In genomic region chr3:83099651-83100050, GRCm38 (mm10) we compare ENCODE assay signal across 23 mouse cellular contexts. TPM values are rescaled to one million over a fixed set of nuclear protein-coding genes. Genes with fewer than 3 reads are reported as not detected.
DNase-seq lines count a peak whose midpoint lies in the region; ATAC-seq and TF ChIP-seq lines count a peak whose summit lies in the region.
"Had no signal": no experiment of that assay in that cellular context is flagged by ENCODE, and none has a peak within 500 bp of the region (broad histone marks: within the 10 kb centered on the region; RNA-seq: fewer than 3 reads in every experiment).

No protein-coding gene starts in this region.

- DNase-seq in brain, embryonic 14.5 days (ENCODE audit: low read depth): peak; percentile 19
- no peak for DNase-seq in forebrain, postnatal 0 days
- DNase-seq in heart, embryonic 10.5 days (ENCODE audit: low spot score): no peak
- no peak for DNase-seq in kidney, postnatal 4 days
- DNase-seq in frontal cortex, postnatal 14 days (ENCODE audit: low spot score in 2 of 2): no peak
- DNase-seq in urinary bladder, postnatal 36 days (ENCODE audit: low spot score in 2 of 2): no peak
- DNase-seq: adrenal gland, adult 8-10 months; cerebellum, adult 9-10 months; gastrocnemius, postnatal 25 days; heart, postnatal 10 days; kidney, adult 2 months; kidney, postnatal 10 days; layer of hippocampus, postnatal 36 days; liver; lung, postnatal 10 days; right cerebral cortex, adult 18-20 months had no signal

- H3K27ac ChIP-seq in forebrain, postnatal 0 days (ENCODE audit: low read depth, low read length): peak overlapping the region; percentile 90; the same call in 1 of the 2 replicates
- no peak overlapping the region for H3K27ac ChIP-seq in hindbrain, embryonic 16.5 days (ENCODE audit: low read depth, low read length)
- peak overlapping the region; percentile 81 for H3K27ac ChIP-seq in midbrain, embryonic 15.5 days
- H3K27ac ChIP-seq in heart, embryonic 10.5 days: no peak overlapping the region
- H3K27ac ChIP-seq: embryonic facial prominence, embryonic 13.5 days; layer of hippocampus, adult 2 months had no signal

- H3K4me1 ChIP-seq in forebrain, postnatal 0 days (ENCODE audit: insufficient read depth): peaks cover 23% of the 10 kb centered on the region
- H3K4me1 ChIP-seq in hindbrain, embryonic 16.5 days (ENCODE audit: control insufficient read depth, insufficient read depth, low read depth, low read length): peaks cover 14% of the 10 kb centered on the region
- H3K4me1 ChIP-seq in midbrain, embryonic 15.5 days: peaks cover 28% of the 10 kb centered on the region
- H3K4me1 ChIP-seq in heart, embryonic 10.5 days: peaks cover 7% of the 10 kb centered on the region; the same call in 1 of the 2 replicates

- ATAC-seq in forebrain, postnatal 0 days: no peak
- peak; percentile 58; the same call in 1 of the 2 replicates for ATAC-seq in hindbrain, embryonic 16.5 days
- ATAC-seq in midbrain, embryonic 15.5 days (replicated peaks): peak; percentile 62; the same call in 1 of the 2 replicates

- H3K4me3 ChIP-seq in forebrain, postnatal 0 days (ENCODE audit: low read depth, low read length): no peak overlapping the region
- H3K4me3 ChIP-seq in hindbrain, embryonic 16.5 days (ENCODE audit: low read length): no peak overlapping the region
- no peak overlapping the region for H3K4me3 ChIP-seq in midbrain, embryonic 15.5 days
- no peak overlapping the region for H3K4me3 ChIP-seq in heart, embryonic 10.5 days
- H3K4me3 ChIP-seq: embryonic facial prominence, embryonic 13.5 days had no signal

- no peak overlapping the region for H3K4me2 ChIP-seq in forebrain, postnatal 0 days (ENCODE audit: low read depth)
- H3K4me2 ChIP-seq in hindbrain, embryonic 16.5 days (ENCODE audit: low read length): no peak overlapping the region
- no peak overlapping the region for H3K4me2 ChIP-seq in midbrain, embryonic 15.5 days

- H3K9ac ChIP-seq in forebrain, postnatal 0 days: no peak overlapping the region
- H3K9ac ChIP-seq in hindbrain, embryonic 16.5 days (ENCODE audit: low read depth, low read length): no peak overlapping the region
- peak overlapping the region; percentile 33; the same call in 1 of the 2 replicates for H3K9ac ChIP-seq in midbrain, embryonic 15.5 days

- no peaks in the 10 kb centered on the region for H3K36me3 ChIP-seq in forebrain, postnatal 0 days (ENCODE audit: insufficient read depth)
- H3K36me3 ChIP-seq in hindbrain, embryonic 16.5 days (ENCODE audit: control insufficient read depth, insufficient read depth, low read length): no peaks in the 10 kb centered on the region
- H3K36me3 ChIP-seq in midbrain, embryonic 15.5 days (replicated peaks): no peaks in the 10 kb centered on the region
- no peaks in the 10 kb centered on the region for H3K36me3 ChIP-seq in heart, embryonic 10.5 days
- H3K36me3 ChIP-seq: embryonic facial prominence, embryonic 13.5 days had no signal

- H3K27me3 ChIP-seq in forebrain, postnatal 0 days (ENCODE audit: insufficient read depth, low read length): no peaks in the 10 kb centered on the region
- H3K27me3 ChIP-seq in hindbrain, embryonic 16.5 days (replicated peaks; ENCODE audit: control insufficient read depth, insufficient read depth, low read length): 0 out of 2 replicates have a peak, but pooled peaks cover 2% of the 10 kb centered on the region
- no peaks in the 10 kb centered on the region for H3K27me3 ChIP-seq in midbrain, embryonic 15.5 days (replicated peaks)
- H3K27me3 ChIP-seq in heart, embryonic 10.5 days (ENCODE audit: insufficient read depth, poor library complexity, severe bottlenecking): no peaks in the 10 kb centered on the region

- no peak for TF ChIP-seq POLR2A in brain, embryonic 14.5 days (IDR thresholded peaks at IDR 0.05; ENCODE audit: borderline replicate concordance, extremely low read depth, insufficient read depth, insufficient read length, poor library complexity, severe bottlenecking)

- no peak for TF ChIP-seq CTCF in brain, embryonic 14.5 days (IDR thresholded peaks at IDR 0.05; ENCODE audit: borderline replicate concordance, extremely low read depth, insufficient read depth, insufficient read length)
- TF ChIP-seq CTCF in forebrain, postnatal 0 days (IDR thresholded peaks at IDR 0.05; ENCODE audit: low read depth): no peak

- H3K9me3 ChIP-seq in forebrain, postnatal 0 days (ENCODE audit: low read length): no peaks in the 10 kb centered on the region
- H3K9me3 ChIP-seq in hindbrain, embryonic 16.5 days (ENCODE audit: control insufficient read depth, low read length): no peaks in the 10 kb centered on the region
- H3K9me3 ChIP-seq in midbrain, embryonic 15.5 days: no peaks in the 10 kb centered on the region
- 0 out of 2 replicates have a peak, but pooled peaks cover under 1% of the 10 kb centered on the region for H3K9me3 ChIP-seq in heart, embryonic 10.5 days
- H3K9me3 ChIP-seq: embryonic facial prominence, embryonic 13.5 days had no signal

- WGBS in forebrain, postnatal 0 days: 68% methylated on average over 6 of the region's 6 CpGs
- WGBS in hindbrain, embryonic 16.5 days: 48% methylated on average over 6 of the region's 6 CpGs
- WGBS in midbrain, embryonic 15.5 days: 46% methylated on average over 6 of the region's 6 CpGs
- 77% methylated on average over 6 of the region's 6 CpGs for WGBS in heart, embryonic 10.5 days

RNA-seq across cellular contexts. Expression of gene Dchs2, which starts 28.1 kb away (rescaled TPM):
- polyA plus RNA-seq in brain, embryonic 14.5 days (2012; rRNA removed): 0.69 and 1.8 TPM in 2 replicates
- 5.8 and 8.5 TPM in 2 replicates for total RNA-seq in forebrain, postnatal 0 days (2014; rRNA removed)
- 0.29 and 0.48 TPM in 2 replicates for polyA plus RNA-seq in forebrain, postnatal 0 days (2015; fragmentation: Nextera tagmentation; extraction: Ambion mirVana)
- 0.89 and 0.92 TPM in 2 replicates for polyA plus RNA-seq in hindbrain, embryonic 16.5 days (2015; fragmentation: Nextera tagmentation; extraction: Ambion mirVana)
- polyA plus RNA-seq in midbrain, embryonic 15.5 days (2015; fragmentation: Nextera tagmentation; extraction: Ambion mirVana): 0.83 and 0.92 TPM in 2 replicates
- polyA plus RNA-seq in heart, embryonic 10.5 days (2016; fragmentation: Nextera tagmentation; extraction: Ambion mirVana): 0.09 and 0.18 TPM in 2 replicates
- total RNA-seq: megakaryocyte progenitor cell, adult 5-6 weeks had no signal

RNA-seq across cellular contexts. Expression of gene Plrg1, which starts 44.3 kb away (rescaled TPM):
- polyA plus RNA-seq in brain, embryonic 14.5 days (2012; rRNA removed): 87.6 and 101 TPM in 2 replicates
- total RNA-seq in forebrain, postnatal 0 days (2014; rRNA removed): 90.8 and 94.0 TPM in 2 replicates
- 85.6 and 95.0 TPM in 2 replicates for polyA plus RNA-seq in forebrain, postnatal 0 days (2015; fragmentation: Nextera tagmentation; extraction: Ambion mirVana)
- 95.2 and 95.7 TPM in 2 replicates for polyA plus RNA-seq in hindbrain, embryonic 16.5 days (2015; fragmentation: Nextera tagmentation; extraction: Ambion mirVana)
- polyA plus RNA-seq in midbrain, embryonic 15.5 days (2015; fragmentation: Nextera tagmentation; extraction: Ambion mirVana): 104 and 108 TPM in 2 replicates
- polyA plus RNA-seq in heart, embryonic 10.5 days (2016; fragmentation: Nextera tagmentation; extraction: Ambion mirVana): 78.3 and 101 TPM in 2 replicates

RNA-seq across cellular contexts. Expression of gene Fgb, which starts 50.0 kb away (rescaled TPM):
- polyA plus RNA-seq in brain, embryonic 14.5 days (2012; rRNA removed): 0.06 and 0.08 TPM in 2 replicates
- total RNA-seq in forebrain, postnatal 0 days (2014; rRNA removed): not detected in 2 replicates
- not detected in 2 replicates for polyA plus RNA-seq in forebrain, postnatal 0 days (2015; fragmentation: Nextera tagmentation; extraction: Ambion mirVana)
- polyA plus RNA-seq in hindbrain, embryonic 16.5 days (2015; fragmentation: Nextera tagmentation; extraction: Ambion mirVana): not detected in 2 replicates
- 0.51 TPM in 1 of 2 replicates, not detected in the other for polyA plus RNA-seq in midbrain, embryonic 15.5 days (2015; fragmentation: Nextera tagmentation; extraction: Ambion mirVana)
- 1.5 and 43.0 TPM in 2 replicates for polyA plus RNA-seq in heart, embryonic 10.5 days (2016; fragmentation: Nextera tagmentation; extraction: Ambion mirVana)
- total RNA-seq: gastrocnemius, postnatal 25 days; layer of hippocampus, adult 2 months; layer of hippocampus, postnatal 36 days; left cerebral cortex, postnatal 36 days; megakaryocyte progenitor cell, adult 5-6 weeks had no signal
- polyA plus RNA-seq: embryonic facial prominence, embryonic 13.5 days; small intestine, adult 2 months had no signal

Comparison
In these comparisons a context has a peak if more than half of its experiments do, and no peak if none do; other contexts are left out.
1. H3K27ac ChIP-seq: peak in forebrain, postnatal 0 days (single experiment) and midbrain, embryonic 15.5 days (single experiment); none in hindbrain, embryonic 16.5 days (single experiment) and heart, embryonic 10.5 days (single experiment).